Mouse (Mus musculus): ENCODE measurements around the gene Olfr713.
A peak's percentile ranks its signal among the peaks of the same experiment; 100 is the strongest.

Gene Olfr713

DNA sequence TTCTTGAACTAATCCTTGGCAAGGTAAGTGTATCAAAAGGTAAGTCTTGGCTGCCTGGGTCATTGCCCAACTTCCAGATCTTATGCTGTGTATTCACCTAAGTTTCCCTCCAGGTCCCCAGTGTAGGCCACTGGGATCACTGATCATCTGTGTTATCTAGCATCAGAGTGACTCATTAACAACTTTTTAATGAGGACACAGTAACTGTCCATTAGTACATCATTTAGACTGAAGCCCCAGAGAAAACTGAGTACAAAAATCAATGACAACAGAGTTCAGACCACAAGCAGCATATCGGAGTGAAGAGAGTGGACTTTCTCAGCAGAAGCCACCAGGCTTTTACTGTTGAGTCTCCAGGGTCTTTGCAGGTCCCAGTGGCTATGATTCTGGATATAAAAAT is at the start of gene Olfr713:
Olfr713 (plus strand) TSS at position 301 of the 400 bp plus-strand sequence.
- no peak for DNase-seq (ENCODE audit: low spot score in 2 of 2)

GRCm38 (mm10) chr7:106985236-106985635 is 45.7 kb upstream of the Olfr713 start:
- no peak for DNase-seq (ENCODE audit: low spot score in 2 of 2)

DNA sequence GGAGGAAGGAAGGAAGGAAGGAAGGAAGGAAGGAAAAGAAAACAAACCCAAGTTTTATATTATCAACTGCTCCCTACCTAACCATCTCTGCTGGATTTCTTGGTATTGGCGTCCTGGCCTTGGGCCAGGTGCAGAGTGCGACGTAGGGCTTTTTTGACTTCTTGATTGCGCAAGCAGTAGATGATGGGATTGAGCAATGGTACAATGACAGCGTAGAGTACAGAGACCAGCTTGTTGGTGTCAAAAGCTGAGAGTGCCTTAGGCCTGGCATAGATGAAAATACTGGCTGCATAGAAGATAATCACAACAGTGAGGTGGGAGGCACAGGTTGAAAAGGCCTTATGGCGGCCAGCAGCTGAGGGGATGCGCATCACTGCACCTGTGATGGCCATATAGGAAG is 30.2 kb upstream of the Olfr713 start:
- no peak for DNase-seq (ENCODE audit: low spot score in 2 of 2)

- DNase-seq (ENCODE audit: low spot score in 2 of 2) = no peak
These were observed 26.8 kb upstream of the Olfr713 start for GRCm38 (mm10) chr7:107004169-107004568.

DNA sequence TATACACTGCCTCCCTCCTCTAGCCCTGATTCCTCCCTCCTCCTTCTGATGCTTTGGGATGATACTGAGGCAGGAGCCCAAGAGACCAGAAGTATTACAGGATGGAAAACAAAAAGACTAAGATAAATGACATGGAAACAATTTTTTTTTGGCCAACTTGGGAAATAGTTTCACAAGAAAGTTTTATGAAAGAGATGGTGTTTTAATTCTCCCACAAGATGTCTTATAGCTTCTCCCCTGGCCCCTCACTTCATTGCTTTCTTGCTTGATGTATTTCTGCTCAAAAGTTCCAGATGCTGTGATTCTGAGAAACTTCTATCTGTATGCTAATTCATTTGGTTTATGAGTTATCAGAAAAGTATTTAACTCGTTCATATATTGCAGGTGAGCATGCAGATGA is 25.0 kb upstream of the Olfr713 start, which contains the start of gene Olfr2:
Olfr2 (minus strand) TSS at position 101 of the 400 bp plus-strand sequence.
- no peak for DNase-seq (ENCODE audit: low spot score in 2 of 2)

DNA sequence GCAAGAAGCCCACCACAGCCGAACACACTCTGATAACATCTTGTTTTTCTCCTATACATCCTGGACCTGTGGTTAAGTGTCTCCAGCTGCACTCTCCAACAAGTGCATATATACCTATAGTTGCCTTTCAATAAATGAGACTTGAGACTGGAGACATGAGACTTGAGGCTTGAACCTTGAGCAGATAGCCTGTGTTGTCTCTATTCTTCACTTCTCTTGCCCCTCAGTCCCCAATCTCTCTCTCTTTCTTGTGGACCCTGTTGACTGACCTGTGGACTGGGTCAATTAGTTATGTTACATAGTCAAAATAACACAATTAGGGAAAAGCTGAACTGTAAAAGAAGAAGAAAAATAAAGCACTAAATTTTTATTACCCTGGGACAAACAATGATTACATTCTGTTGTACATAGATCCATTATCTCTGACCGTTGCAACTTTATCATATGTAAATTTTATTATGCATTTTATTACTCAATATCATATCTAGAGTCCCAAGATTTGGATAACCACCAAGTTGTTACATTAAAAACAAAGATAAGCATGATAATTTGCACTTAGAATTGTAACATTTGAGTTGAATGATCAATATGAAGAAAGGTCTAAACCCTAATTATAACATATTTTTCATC is 9.1 kb downstream of the Olfr713 start:
- no peak for DNase-seq (ENCODE audit: low spot score in 2 of 2)

DNA sequence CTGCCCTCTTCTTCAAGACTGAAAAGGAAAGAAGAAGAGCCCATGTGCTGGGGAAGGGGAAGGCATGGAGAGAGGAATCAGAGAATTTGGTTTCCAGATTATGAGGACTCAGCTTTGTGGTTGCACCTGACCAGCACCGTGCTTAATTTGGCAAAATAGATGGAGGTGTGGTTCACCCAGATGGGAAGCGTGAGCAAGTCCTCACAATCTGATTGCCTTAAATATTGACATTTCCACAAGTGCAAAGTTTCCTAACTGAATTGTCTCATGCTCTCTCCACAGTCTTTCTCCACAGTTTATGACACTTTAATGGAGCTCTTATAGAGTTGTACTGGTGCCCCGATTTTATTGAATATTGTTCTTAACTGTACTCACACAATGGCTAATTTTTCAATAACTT is 12.2 kb downstream of the Olfr713 start:
- DNase-seq (ENCODE audit: low spot score in 2 of 2) = no peak

DNA sequence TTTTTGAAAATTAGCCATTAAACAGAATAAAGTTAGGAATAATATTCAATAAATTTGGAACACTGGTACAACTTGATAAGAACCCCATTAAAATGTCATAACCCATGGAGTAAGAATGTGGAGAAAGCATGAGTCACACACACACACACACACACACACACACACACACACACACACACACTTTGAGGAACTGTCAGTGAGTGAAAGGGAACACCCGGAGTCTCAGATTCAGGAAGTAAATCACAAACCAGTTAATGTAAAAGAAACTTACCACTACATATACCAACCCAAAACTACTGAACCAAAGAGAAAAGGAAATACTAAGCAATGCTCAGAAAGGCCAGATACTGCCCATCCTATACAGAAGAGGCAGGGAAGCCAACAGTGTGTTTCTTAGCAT is 13.4 kb downstream of the Olfr713 start:
- no peak for DNase-seq (ENCODE audit: low spot score in 2 of 2)

GRCm38 (mm10) chr7:107045833-107046232 is 14.9 kb downstream of the Olfr713 start:
- DNase-seq (ENCODE audit: low spot score in 2 of 2) = peak in 1 of 2 experiments; percentile 41

DNA sequence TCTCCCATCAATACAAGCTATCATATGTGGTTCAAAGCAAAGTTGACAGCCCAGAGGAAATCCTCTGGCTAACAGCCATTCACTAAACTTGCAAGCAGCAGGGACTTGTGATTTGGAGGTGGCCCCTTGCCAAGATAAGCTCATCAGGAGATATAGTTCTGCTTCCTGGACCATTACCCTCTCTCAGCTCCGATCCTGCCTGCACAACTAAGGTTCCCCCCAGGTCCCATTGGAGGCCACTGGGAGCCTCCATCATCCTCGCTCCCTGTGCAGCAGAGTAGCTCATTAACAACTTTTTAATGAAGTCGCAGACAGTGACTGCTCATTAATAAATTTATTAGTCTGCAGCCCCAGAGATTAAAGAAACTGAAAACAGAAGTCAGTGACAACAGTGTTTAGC is 16.6 kb downstream of the Olfr713 start:
- DNase-seq (ENCODE audit: low spot score in 2 of 2) = no peak

- DNase-seq (ENCODE audit: low spot score in 2 of 2) = no peak
These were observed 39.7 kb downstream of the Olfr713 start, which contains the start of gene Olfr714 for GRCm38 (mm10) chr7:107070681-107071080. Olfr714 (plus strand) TSS chr7:107070981.
